Mouse (Mus musculus) erythroblast, embryonic 14.5 days (primary cell): ENCODE data around the gene Crygs. TPM values are rescaled to one million over a fixed set of nuclear protein-coding genes. Genes with fewer than 3 reads are reported as not detected.

Experiments used
- H3K27me3 ChIP-seq: 2 replicates; pipeline ENCODE4 v1.6.1; 2012; ENCODE audit warnings: inconsistent platforms; ENCODE audit not compliant: control insufficient read depth
- H3K36me3 ChIP-seq: 2 replicates; pipeline ENCODE4 v1.6.1; 2012; ENCODE audit warnings: mild to moderate bottlenecking, inconsistent platforms; ENCODE audit not compliant: control insufficient read depth
- H3K4me1 ChIP-seq: 2 replicates; pipeline ENCODE4 v1.6.1; 2012; ENCODE audit warnings: inconsistent platforms; ENCODE audit not compliant: control insufficient read depth
- H3K4me3 ChIP-seq: replicated peaks from 2 replicates; pipeline ENCODE3; 2012; ENCODE audit warnings: moderate library complexity, mild to moderate bottlenecking, inconsistent platforms
- H3K9me3 ChIP-seq: 2 replicates; pipeline ENCODE4 v1.6.1; 2012; ENCODE audit warnings: low read length, inconsistent platforms, mixed read lengths; ENCODE audit not compliant: control insufficient read depth
- GATA1 ChIP-seq: IDR thresholded peaks from 2 replicates; pipeline ENCODE4 v1.6.1; 2012; ENCODE audit warnings: low read length, inconsistent platforms, mixed read lengths
- TAL1 ChIP-seq: IDR thresholded peaks from 3 replicates; pipeline ENCODE4 v1.6.1; 2012; ENCODE audit warnings: low read length, inconsistent platforms, mixed read lengths
- polyA plus RNA-seq: library from polyadenylated mRNA; stranded (reverse); fragments of >175 nt; gene quantifications from 2 replicates; pipeline ENCODE4 v1.2.3, GENCODE M21; 2012

Crygs gene
- polyA plus RNA-seq, 1 experiment: not detected

- Histone ChIP-seq H3K4me3 (no peak overlapping the region), H3K9me3 (no peaks in the 10 kb centered on the region), H3K4me1 (no peaks in the 10 kb centered on the region), H3K27me3 (no peaks in the 10 kb centered on the region), H3K36me3 (no peaks in the 10 kb centered on the region)
- TF ChIP-seq GATA1: no peak
- TF ChIP-seq TAL1: no peak
Measured at GRCm38 (mm10) chr16:22766738-22767211, 44.6 kb downstream of the Crygs start.

- no peaks in the 10 kb centered on the region for H3K9me3 ChIP-seq
- H3K4me1 ChIP-seq: no peaks in the 10 kb centered on the region
- no peaks in the 10 kb centered on the region for H3K27me3 ChIP-seq
- TF ChIP-seq GATA1: no peak
- no peak for TF ChIP-seq TAL1
- no peak overlapping the region for H3K4me3 ChIP-seq
- H3K36me3 ChIP-seq: no peaks in the 10 kb centered on the region
Measured at GRCm38 (mm10) chr16:22765531-22765930, 45.8 kb downstream of the Crygs start.

Other genes starting within 250 kb of the Crygs start
- gene Dgkg, start 154.4 kb downstream of the Crygs start, polyA plus RNA-seq: not detected in 2 replicates
- gene Tbccd1, start 46.1 kb upstream of the Crygs start, polyA plus RNA-seq: 1.2 TPM in 2 replicates
- 3.2 and 5.1 TPM in 2 replicates for gene Dnajb11, start 46.3 kb upstream of the Crygs start, polyA plus RNA-seq
- gene Ahsg, start 79.7 kb upstream of the Crygs start, polyA plus RNA-seq: 0.93 and 1.4 TPM in 2 replicates
- not detected in 2 replicates for gene Fetub, start 106.8 kb upstream of the Crygs start, polyA plus RNA-seq
- not detected in 2 replicates for gene Hrg, start 139.5 kb upstream of the Crygs start, polyA plus RNA-seq
- 0.02 TPM in 1 of 2 replicates, not detected in the other for gene Kng2, start 217.9 kb upstream of the Crygs start, polyA plus RNA-seq
- 0.05 TPM in 1 of 2 replicates, not detected in the other for gene Kng1, start 246.3 kb upstream of the Crygs start, polyA plus RNA-seq